Mouse (Mus musculus): ENCODE measurements around the gene Dmac2.

The Dmac2 gene

GRCm38 (mm10) chr7:25652244-25652759 is 33.1 kb downstream of the Dmac2 start:
- no peak for DNase-seq (ENCODE audit: low read depth, low spot score)

- DNase-seq (ENCODE audit: low read depth, low spot score), result no peak
Observed at GRCm38 (mm10) chr7:25655601-25656428, 36.6 kb downstream of the Dmac2 start.

GRCm38 (mm10) chr7:25657785-25658184 is 38.6 kb downstream of the Dmac2 start:
- no peak for DNase-seq (ENCODE audit: low read depth, low spot score)

- peak; percentile 99 for DNase-seq (ENCODE audit: low read depth, low spot score)
Observed at GRCm38 (mm10) chr7:25658657-25659472, 39.7 kb downstream of the Dmac2 start, which contains the start of the genes Bckdha and Exosc5. Bckdha (minus strand) TSS chr7:25658981. Exosc5 (plus strand) TSS chr7:25659164.

GRCm38 (mm10) chr7:25666381-25666780 is 47.2 kb downstream of the Dmac2 start:
- no peak for DNase-seq (ENCODE audit: low read depth, low spot score)

GRCm38 (mm10) chr7:25669158-25669557 is 49.9 kb downstream of the Dmac2 start:
- no peak for DNase-seq (ENCODE audit: low read depth, low spot score)

- DNase-seq (ENCODE audit: low read depth, low spot score), result no peak
Observed at GRCm38 (mm10) chr7:25669631-25670030, 50.4 kb downstream of the Dmac2 start.

- no peak for DNase-seq (ENCODE audit: low read depth, low spot score)
Observed at GRCm38 (mm10) chr7:25670096-25670495, 50.9 kb downstream of the Dmac2 start.

- DNase-seq (ENCODE audit: low read depth, low spot score), result no peak
Observed at GRCm38 (mm10) chr7:25671686-25672085, 52.5 kb downstream of the Dmac2 start.

GRCm38 (mm10) chr7:25672442-25672841 is 53.2 kb downstream of the Dmac2 start:
- DNase-seq (ENCODE audit: low read depth, low spot score), result no peak

GRCm38 (mm10) chr7:25674297-25674696 is 55.1 kb downstream of the Dmac2 start:
- DNase-seq (ENCODE audit: low read depth, low spot score), result no peak

- DNase-seq (ENCODE audit: low read depth, low spot score), result no peak
Observed at GRCm38 (mm10) chr7:25674719-25675300, 55.6 kb downstream of the Dmac2 start, which contains the start of gene Tmem91. Tmem91 (minus strand) TSS chr7:25675166.
